In the genomic region with DNA sequence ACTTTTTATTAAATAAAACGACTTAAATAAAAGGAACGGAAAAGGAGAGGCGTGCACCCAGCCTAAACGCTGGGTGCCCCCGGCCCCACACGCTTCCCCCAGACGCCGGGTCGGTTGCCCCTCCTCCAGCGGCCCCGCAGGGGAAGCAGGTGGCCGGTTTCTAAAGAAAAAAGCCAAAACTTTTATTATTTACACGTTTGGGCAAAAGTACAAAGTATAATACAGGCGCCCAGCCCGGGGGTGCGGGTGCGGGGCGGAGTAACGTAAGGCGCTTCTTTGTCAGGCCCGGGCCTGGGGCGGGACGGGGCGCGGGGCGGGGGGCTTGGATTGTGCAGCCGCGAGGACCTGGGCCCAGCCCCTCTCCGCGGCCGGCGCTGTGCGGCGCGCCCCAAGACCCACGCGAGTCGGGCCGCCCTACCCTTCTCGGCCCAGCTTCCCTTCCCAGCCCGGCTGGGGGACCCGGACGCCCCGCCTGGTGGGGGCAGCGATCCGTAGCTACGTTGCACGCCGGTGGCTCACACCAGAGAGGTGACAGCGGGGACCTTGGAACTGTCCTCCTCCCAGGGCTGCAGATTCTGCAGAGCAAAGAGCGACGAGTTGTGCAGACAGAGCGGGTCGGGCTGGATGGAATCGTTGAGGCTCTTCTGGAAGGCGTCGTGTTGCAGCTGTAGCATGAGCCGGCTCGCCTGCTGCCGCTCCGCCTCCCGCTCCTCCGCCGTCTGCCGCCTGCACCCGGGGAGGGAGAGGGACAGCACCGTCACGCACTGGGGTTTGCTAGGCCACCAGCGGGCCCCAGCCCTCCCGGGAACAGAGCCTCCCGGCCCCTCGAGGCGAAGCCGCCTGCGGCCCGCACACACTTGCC, we compare ENCODE assay signal across 10 mouse cellular contexts. TPM values are rescaled to one million over a fixed set of nuclear protein-coding genes. Genes with fewer than 3 reads are reported as not detected.
DNase-seq lines count a peak whose midpoint lies in the region; ATAC-seq lines count a peak whose summit lies in the region.
"Had no signal": no experiment of that assay in that cellular context is flagged by ENCODE, and none has a peak within 500 bp of the region (broad histone marks: within the 10 kb centered on the region; RNA-seq: fewer than 3 reads in every experiment).

No protein-coding gene starts in this region.

- H3K4me2 ChIP-seq in embryonic facial prominence, embryonic 15.5 days (replicated peaks) = peak overlapping the region; percentile 60
- peak overlapping the region; percentile 57 for H3K4me2 ChIP-seq in intestine, embryonic 15.5 days (replicated peaks)

- ATAC-seq in cerebellum, adult (ENCODE audit: insufficient number of reproducible peaks, low FRiP score, low TSS enrichment) = no peak
- ATAC-seq in embryonic facial prominence, embryonic 15.5 days (ENCODE audit: insufficient number of reproducible peaks, low FRiP score, low TSS enrichment, low read depth) = peak; percentile 55
- peak; percentile 70 for ATAC-seq in intestine, embryonic 15.5 days

- under 1% methylated on average over 72 of the region's 76 CpGs for WGBS in embryonic facial prominence, embryonic 15.5 days
- under 1% methylated on average over 75 of the region's 76 CpGs for WGBS in intestine, embryonic 15.5 days
- WGBS in midbrain, embryonic 10.5 days = 0% methylated on average over 76 of the region's 76 CpGs

- peak; percentile 51 for DNase-seq in cerebellum, adult 11 months
- DNase-seq in Muller cell, postnatal 12 days (ENCODE audit: inconsistent ontology term) = peak; percentile 49
- peak; percentile 80 for DNase-seq in midbrain, embryonic 10.5 days (ENCODE audit: low spot score)
- no peak for DNase-seq in yolk sac, embryonic 10.5 days (ENCODE audit: low spot score)
- no peak for DNase-seq in natural killer cell, adult 2 months (ENCODE audit: low spot score in 2 of 2)

- no peak overlapping the region for H3K27ac ChIP-seq in embryonic facial prominence, embryonic 15.5 days (replicated peaks)
- H3K27ac ChIP-seq in intestine, embryonic 15.5 days = no peak overlapping the region
- H3K27ac ChIP-seq in midbrain, embryonic 10.5 days (replicated peaks) = peak overlapping the region; percentile 68; the same call in 1 of the 2 replicates

- H3K9ac ChIP-seq in embryonic facial prominence, embryonic 15.5 days = no peak overlapping the region
- no peak overlapping the region for H3K9ac ChIP-seq in intestine, embryonic 15.5 days

- peaks cover 98% of the 10 kb centered on the region for H3K27me3 ChIP-seq in embryonic facial prominence, embryonic 15.5 days
- peaks cover 95% of the 10 kb centered on the region for H3K27me3 ChIP-seq in intestine, embryonic 15.5 days (replicated peaks)
- peaks cover 100% of the 10 kb centered on the region for H3K27me3 ChIP-seq in midbrain, embryonic 10.5 days (ENCODE audit: low read depth, poor library complexity, severe bottlenecking)

- no peaks in the 10 kb centered on the region for H3K9me3 ChIP-seq in embryonic facial prominence, embryonic 15.5 days (replicated peaks)
- H3K9me3 ChIP-seq in intestine, embryonic 15.5 days = no peaks in the 10 kb centered on the region
- peaks cover 13% of the 10 kb centered on the region for H3K9me3 ChIP-seq in midbrain, embryonic 10.5 days (replicated peaks)

- H3K36me3 ChIP-seq in embryonic facial prominence, embryonic 15.5 days = no peaks in the 10 kb centered on the region
- no peaks in the 10 kb centered on the region for H3K36me3 ChIP-seq in intestine, embryonic 15.5 days
- H3K36me3 ChIP-seq in midbrain, embryonic 10.5 days = no peaks in the 10 kb centered on the region

- H3K4me1 ChIP-seq in embryonic facial prominence, embryonic 15.5 days = peaks cover 48% of the 10 kb centered on the region
- peaks cover 32% of the 10 kb centered on the region for H3K4me1 ChIP-seq in intestine, embryonic 15.5 days (replicated peaks)
- H3K4me1 ChIP-seq in midbrain, embryonic 10.5 days = peaks cover 65% of the 10 kb centered on the region

- H3K4me3 ChIP-seq in embryonic facial prominence, embryonic 15.5 days (replicated peaks) = peak overlapping the region; percentile 36
- peak overlapping the region; percentile 30 for H3K4me3 ChIP-seq in intestine, embryonic 15.5 days (replicated peaks)
- peak overlapping the region; percentile 55 for H3K4me3 ChIP-seq in midbrain, embryonic 10.5 days

RNA-seq across cellular contexts. Expression of a gene that starts 2.4 kb away (rescaled TPM):
- 0.52 and 0.63 TPM in 2 replicates for polyA plus RNA-seq in embryonic facial prominence, embryonic 15.5 days (2015; fragmentation: Nextera tagmentation; extraction: Ambion mirVana)
- polyA plus RNA-seq in intestine, embryonic 15.5 days (2015; fragmentation: Nextera tagmentation; extraction: Ambion mirVana) = 0.21 and 0.26 TPM in 2 replicates
- polyA plus RNA-seq in midbrain, embryonic 10.5 days (2016; fragmentation: Nextera tagmentation; extraction: Ambion mirVana) = 2.0 and 3.3 TPM in 2 replicates
- polyA plus RNA-seq: C2C12; small intestine, adult 2 months had no signal

RNA-seq across cellular contexts. Expression of a gene that starts 38.0 kb away (rescaled TPM):
- 769 and 852 TPM in 2 replicates for polyA plus RNA-seq in embryonic facial prominence, embryonic 15.5 days (2015; fragmentation: Nextera tagmentation; extraction: Ambion mirVana)
- 950 and 1,035 TPM in 2 replicates for polyA plus RNA-seq in intestine, embryonic 15.5 days (2015; fragmentation: Nextera tagmentation; extraction: Ambion mirVana)
- 1,028 and 1,324 TPM in 2 replicates for polyA plus RNA-seq in midbrain, embryonic 10.5 days (2016; fragmentation: Nextera tagmentation; extraction: Ambion mirVana)

RNA-seq across cellular contexts. Expression of a gene that starts 53.8 kb away (rescaled TPM):
- 9.5 and 10.3 TPM in 2 replicates for polyA plus RNA-seq in embryonic facial prominence, embryonic 15.5 days (2015; fragmentation: Nextera tagmentation; extraction: Ambion mirVana)
- polyA plus RNA-seq in intestine, embryonic 15.5 days (2015; fragmentation: Nextera tagmentation; extraction: Ambion mirVana) = 1.9 and 2.4 TPM in 2 replicates
- 6.5 and 8.8 TPM in 2 replicates for polyA plus RNA-seq in midbrain, embryonic 10.5 days (2016; fragmentation: Nextera tagmentation; extraction: Ambion mirVana)
- polyA plus RNA-seq: small intestine, adult 2 months had no signal

Comparison
In these comparisons a context has a peak if more than half of its experiments do, and no peak if none do; other contexts are left out.
1. DNase-seq: peak in cerebellum, adult 11 months (single experiment), Muller cell, postnatal 12 days (single experiment) and midbrain, embryonic 10.5 days (single experiment); none in yolk sac, embryonic 10.5 days (single experiment) and natural killer cell, adult 2 months (0 of 2).
2. Peak in every context shown above with its lines, with median percentiles within 50 percentile points of each other: H3K4me3 ChIP-seq.